Mouse (Mus musculus): ENCODE data around the gene Hist1h2bn. TPM values are rescaled to one million over a fixed set of nuclear protein-coding genes. Genes with fewer than 3 reads are reported as not detected.
"Not testable (repeated sequence)": the region's sequence is repeated elsewhere in the genome, so short reads cannot be mapped to it uniquely, and the experiment has no call there.

Gene Hist1h2bn
- polyA plus RNA-seq (2016; fragmentation: Nextera tagmentation; extraction: Ambion mirVana): 1.2 and 3.0 TPM in 2 replicates

- WGBS: 0% methylated on average over 48 of the region's 50 CpGs
- H3K9me3 ChIP-seq; H3K36me3 ChIP-seq; H3K27me3 ChIP-seq (ENCODE audit: insufficient read depth, poor library complexity, severe bottlenecking): not testable (repeated sequence)
- H3K4me3 ChIP-seq: peak within 1 kb of the TSS; percentile 60
- H3K4me1 ChIP-seq: peaks cover 17% of the 10 kb centered on the region; the same call in 1 of the 2 replicates
- peak; percentile 93 for DNase-seq (ENCODE audit: low spot score)
- H3K27ac ChIP-seq: peak within 1 kb of the TSS; percentile 89
Observed at GRCm38 (mm10) chr13:21753524-21754285, at the start of gene Hist1h2bn, which contains the start of gene Hist1h2ak. TSS of gene Hist1h2bn (plus strand) at chr13:21754123. TSS of gene Hist1h2ak (minus strand) at chr13:21753827.

GRCm38 (mm10) chr13:21706669-21707068 lies 47.3 kb upstream of the Hist1h2bn start:
- no peak overlapping the region for H3K4me3 ChIP-seq
- H3K9me3 ChIP-seq: no peaks in the 10 kb centered on the region
- no peaks in the 10 kb centered on the region for H3K4me1 ChIP-seq
- 68% methylated on average over 4 of the region's 4 CpGs for WGBS
- DNase-seq (ENCODE audit: low spot score): no peak
- H3K27me3 ChIP-seq (ENCODE audit: insufficient read depth, poor library complexity, severe bottlenecking): no peaks in the 10 kb centered on the region
- no peaks in the 10 kb centered on the region for H3K36me3 ChIP-seq
- no peak overlapping the region for H3K27ac ChIP-seq

- H3K4me1 ChIP-seq: peaks cover 4% of the 10 kb centered on the region
- WGBS: under 1% methylated on average over 32 of the region's 32 CpGs
- H3K4me3 ChIP-seq: peak overlapping the region; percentile 70
- H3K27me3 ChIP-seq (ENCODE audit: insufficient read depth, poor library complexity, severe bottlenecking): no peaks in the 10 kb centered on the region
- DNase-seq (ENCODE audit: low spot score): peak; percentile 93
- H3K9me3 ChIP-seq: no peaks in the 10 kb centered on the region
- H3K36me3 ChIP-seq: no peaks in the 10 kb centered on the region
- H3K27ac ChIP-seq: peak overlapping the region; percentile 87
Observed at GRCm38 (mm10) chr13:21710031-21710711, 43.8 kb upstream of the Hist1h2bn start.

GRCm38 (mm10) chr13:21710821-21711525 lies 43.0 kb upstream of the Hist1h2bn start:
- H3K4me1 ChIP-seq: peaks cover 8% of the 10 kb centered on the region
- H3K27ac ChIP-seq: peak overlapping the region; percentile 49; the same call in 1 of the 2 replicates
- H3K27me3 ChIP-seq (ENCODE audit: insufficient read depth, poor library complexity, severe bottlenecking): no peaks in the 10 kb centered on the region
- 3% methylated on average over 22 of the region's 22 CpGs for WGBS
- peak overlapping the region; percentile 70 for H3K4me3 ChIP-seq
- H3K36me3 ChIP-seq: no peaks in the 10 kb centered on the region
- no peaks in the 10 kb centered on the region for H3K9me3 ChIP-seq
- peak; percentile 77 for DNase-seq (ENCODE audit: low spot score)

- no peaks in the 10 kb centered on the region for H3K9me3 ChIP-seq
- WGBS: 36% methylated on average over 4 of the region's 4 CpGs
- DNase-seq (ENCODE audit: low spot score): no peak
- peak overlapping the region; percentile 70 for H3K4me3 ChIP-seq
- no peaks in the 10 kb centered on the region for H3K27me3 ChIP-seq (ENCODE audit: insufficient read depth, poor library complexity, severe bottlenecking)
- peaks cover 8% of the 10 kb centered on the region for H3K4me1 ChIP-seq
- H3K36me3 ChIP-seq: no peaks in the 10 kb centered on the region
- H3K27ac ChIP-seq: no peak overlapping the region
Observed at GRCm38 (mm10) chr13:21711698-21712097, 42.2 kb upstream of the Hist1h2bn start.

GRCm38 (mm10) chr13:21714725-21715124 lies 39.2 kb upstream of the Hist1h2bn start:
- H3K36me3 ChIP-seq: no peaks in the 10 kb centered on the region
- WGBS: 1% methylated on average over 7 of the region's 7 CpGs
- DNase-seq (ENCODE audit: low spot score): peak; percentile 81
- H3K9me3 ChIP-seq: no peaks in the 10 kb centered on the region
- H3K27ac ChIP-seq: peak overlapping the region; percentile 89
- H3K4me3 ChIP-seq: peak overlapping the region; percentile 57
- H3K27me3 ChIP-seq (ENCODE audit: insufficient read depth, poor library complexity, severe bottlenecking): no peaks in the 10 kb centered on the region
- H3K4me1 ChIP-seq: peaks cover 8% of the 10 kb centered on the region

GRCm38 (mm10) chr13:21715131-21715863 lies 38.6 kb upstream of the Hist1h2bn start:
- Histone ChIP-seq H3K4me1 (peaks cover 8% of the 10 kb centered on the region), H3K9me3 (no peaks in the 10 kb centered on the region), H3K27ac (peak overlapping the region; percentile 89), H3K4me3 (peak overlapping the region; percentile 57), H3K27me3 (ENCODE audit: insufficient read depth, poor library complexity, severe bottlenecking) (no peaks in the 10 kb centered on the region), H3K36me3 (no peaks in the 10 kb centered on the region)
- no peak for DNase-seq (ENCODE audit: low spot score)
- WGBS: under 1% methylated on average over 22 of the region's 22 CpGs

GRCm38 (mm10) chr13:21715864-21716539 lies 37.9 kb upstream of the Hist1h2bn start, which contains the start of the genes Hist1h2bl and Hist1h2ai:
TSS of gene Hist1h2bl (minus strand) at chr13:21716143.
TSS of gene Hist1h2ai (plus strand) at chr13:21716422.
- Histone ChIP-seq H3K27ac (peak within 1 kb of the TSS; percentile 91), H3K4me3 (peak within 1 kb of the TSS; percentile 57)
- not testable (repeated sequence) for H3K4me1 ChIP-seq; H3K36me3 ChIP-seq; H3K27me3 ChIP-seq (ENCODE audit: insufficient read depth, poor library complexity, severe bottlenecking); H3K9me3 ChIP-seq
- WGBS: 1% methylated on average over 34 of the region's 50 CpGs
- DNase-seq (ENCODE audit: low spot score): peak; percentile 95

- Histone ChIP-seq H3K4me3 (peak overlapping the region; percentile 57), H3K27ac (peak overlapping the region; percentile 91), H3K4me1 (peaks cover 11% of the 10 kb centered on the region)
- not testable (repeated sequence) for DNase-seq (ENCODE audit: low spot score); H3K27me3 ChIP-seq (ENCODE audit: insufficient read depth, poor library complexity, severe bottlenecking); H3K9me3 ChIP-seq; H3K36me3 ChIP-seq
- under 1% methylated on average over 9 of the region's 38 CpGs for WGBS
Observed at GRCm38 (mm10) chr13:21716540-21717391, 37.2 kb upstream of the Hist1h2bn start.

GRCm38 (mm10) chr13:21717397-21718357 lies 36.2 kb upstream of the Hist1h2bn start, which contains the start of gene Hist1h3h:
TSS of gene Hist1h3h (plus strand) at chr13:21717659.
- H3K27ac ChIP-seq: peak within 1 kb of the TSS; percentile 91
- WGBS: under 1% methylated on average over 30 of the region's 56 CpGs
- H3K4me3 ChIP-seq: peak within 1 kb of the TSS; percentile 56
- H3K4me1 ChIP-seq: peaks cover 15% of the 10 kb centered on the region
- not testable (repeated sequence) for H3K36me3 ChIP-seq; H3K27me3 ChIP-seq (ENCODE audit: insufficient read depth, poor library complexity, severe bottlenecking); H3K9me3 ChIP-seq
- DNase-seq (ENCODE audit: low spot score): peak; percentile 94

All from heart, embryonic 10.5 days (tissue).